Mouse (Mus musculus): ENCODE data around the gene Mybpc2.

Mybpc2 gene

DNA sequence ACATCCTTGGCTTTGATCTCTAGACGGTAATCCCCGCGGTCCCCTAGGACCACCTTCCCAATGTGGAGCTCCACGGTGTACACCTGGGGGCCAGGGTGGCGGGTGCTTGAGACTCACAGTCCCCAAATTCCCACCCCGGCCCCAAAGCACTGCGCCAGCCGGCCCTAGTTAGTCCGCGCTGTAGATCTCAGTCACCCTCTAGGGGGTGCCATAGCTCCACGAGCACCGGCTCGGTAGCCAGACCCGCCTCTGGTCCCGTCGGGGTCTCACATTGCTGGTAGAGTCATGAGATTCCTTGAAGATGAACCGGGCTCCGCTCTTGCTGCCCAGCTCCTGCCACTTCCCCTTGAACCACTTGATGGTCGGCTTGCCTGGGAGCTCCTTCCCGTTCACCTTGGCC lies 2.7 kb downstream of the Mybpc2 start:
- DNase-seq = no peak

DNA sequence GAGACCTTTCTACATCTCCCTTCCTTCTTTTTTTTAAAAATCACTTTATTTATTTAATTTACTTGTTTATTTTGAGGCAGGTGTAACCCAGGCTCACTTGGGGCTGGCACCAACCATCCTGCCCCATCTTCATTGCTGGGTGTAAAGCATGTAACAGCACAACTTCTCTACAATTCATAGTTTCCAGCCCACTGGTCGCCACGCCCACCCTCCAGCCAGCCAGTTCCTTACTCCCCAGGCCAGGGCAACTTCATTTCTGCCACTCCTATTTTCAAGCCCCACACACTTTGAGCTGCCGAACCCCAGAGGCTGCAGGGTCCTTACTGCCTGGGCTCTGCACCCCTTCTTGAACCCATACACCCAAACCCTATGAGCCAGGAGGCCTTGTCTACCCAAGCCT lies 3.5 kb downstream of the Mybpc2 start:
- DNase-seq = no peak

- DNase-seq = no peak
Observed at GRCm38 (mm10) chr7:44519240-44519913, 5.1 kb downstream of the Mybpc2 start.

DNA sequence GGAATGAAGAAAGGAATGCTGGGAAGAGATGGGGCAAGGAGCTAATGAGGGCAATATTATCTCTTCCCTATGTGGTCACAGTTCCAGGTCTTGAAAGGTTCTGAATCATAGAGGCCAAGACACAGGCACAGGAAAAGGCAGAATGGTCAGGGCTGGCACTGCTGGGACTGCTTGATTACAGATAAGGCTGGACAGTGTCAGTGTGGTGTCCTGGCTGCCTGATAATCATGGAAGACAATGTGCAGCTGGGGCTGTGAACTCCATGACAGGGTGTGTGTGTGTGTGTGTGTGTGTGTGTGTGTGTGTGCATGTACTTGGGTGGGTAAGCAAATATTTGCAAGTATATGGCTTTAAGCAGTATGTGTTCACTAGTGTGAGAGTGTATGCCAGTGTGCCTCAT lies 17.0 kb downstream of the Mybpc2 start:
- DNase-seq = no peak

- DNase-seq = peak; percentile 57
Observed at GRCm38 (mm10) chr7:44501563-44502115, 22.8 kb downstream of the Mybpc2 start.

DNA sequence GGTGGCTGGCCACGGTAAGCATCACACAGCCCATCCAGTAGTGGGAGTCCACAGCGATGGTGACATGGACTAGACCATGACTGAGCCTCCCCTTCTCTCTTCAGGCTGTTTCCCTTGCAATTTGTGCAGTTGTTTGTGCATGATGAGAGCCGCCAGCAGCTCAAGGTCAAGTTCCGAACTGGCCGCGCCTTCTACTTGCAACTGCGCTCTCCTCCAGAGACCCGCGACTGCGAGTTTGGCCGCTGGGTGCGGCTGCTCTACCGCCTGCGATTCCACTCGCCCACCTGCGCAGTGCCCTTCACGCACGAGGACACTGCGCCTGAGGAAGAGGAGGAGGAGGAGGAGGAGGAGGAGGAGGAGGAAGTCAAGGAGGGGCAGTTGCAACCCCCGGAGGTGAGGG lies 24.4 kb downstream of the Mybpc2 start:
- DNase-seq = no peak

GRCm38 (mm10) chr7:44498922-44499321 lies 25.5 kb downstream of the Mybpc2 start:
- DNase-seq = no peak

GRCm38 (mm10) chr7:44497361-44498055 lies 26.9 kb downstream of the Mybpc2 start:
- no peak for DNase-seq

DNA sequence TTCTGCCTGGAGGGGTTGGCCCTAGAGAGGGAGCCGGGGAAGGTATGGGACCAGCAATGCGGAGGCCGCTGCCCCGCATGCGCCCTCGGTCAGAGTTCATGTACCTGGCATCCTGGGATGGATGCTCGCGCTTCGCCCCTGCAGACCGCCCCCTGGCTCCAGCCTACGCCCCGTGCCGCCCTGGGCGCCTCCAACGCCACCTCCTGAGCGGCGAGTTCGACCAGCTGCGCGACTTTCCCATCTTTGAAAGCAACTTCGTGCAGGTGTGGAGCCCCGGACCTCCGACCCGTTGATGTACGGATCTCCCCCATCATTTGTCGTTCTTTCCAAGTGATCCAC lies 27.7 kb downstream of the Mybpc2 start:
- DNase-seq = no peak

GRCm38 (mm10) chr7:44495992-44496770 lies 28.3 kb downstream of the Mybpc2 start, which contains the start of the genes Emc10 and Fam71e1:
Emc10 (minus strand) TSS chr7:44496529.
Fam71e1 (plus strand) TSS chr7:44496581.
- DNase-seq = peak; percentile 99

GRCm38 (mm10) chr7:44495086-44495485 lies 29.4 kb downstream of the Mybpc2 start:
- DNase-seq = no peak

- no peak for DNase-seq
Observed at GRCm38 (mm10) chr7:44494681-44495080, 29.8 kb downstream of the Mybpc2 start.

GRCm38 (mm10) chr7:44492166-44492826 lies 32.2 kb downstream of the Mybpc2 start:
- no peak for DNase-seq

DNA sequence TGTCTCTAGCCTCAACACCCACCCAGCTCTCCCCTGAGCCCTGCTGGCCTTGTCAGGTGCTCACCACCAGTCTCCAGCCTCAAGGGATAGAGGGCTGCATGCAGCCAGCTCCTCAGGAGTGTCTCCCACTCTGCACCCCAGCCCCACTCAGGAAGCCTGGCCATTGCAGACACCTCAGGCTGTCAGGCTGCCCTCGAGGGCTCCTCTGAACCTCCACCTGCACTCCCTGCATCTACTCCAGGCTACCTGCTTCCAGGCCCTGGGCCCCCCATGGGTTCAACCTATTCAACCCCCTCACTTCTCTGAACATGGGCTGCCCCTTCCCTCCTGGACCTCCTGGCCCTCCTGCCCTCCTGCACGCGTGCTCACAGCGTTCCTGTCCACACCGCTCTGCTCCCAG lies 33.1 kb downstream of the Mybpc2 start:
- no peak for DNase-seq

DNA sequence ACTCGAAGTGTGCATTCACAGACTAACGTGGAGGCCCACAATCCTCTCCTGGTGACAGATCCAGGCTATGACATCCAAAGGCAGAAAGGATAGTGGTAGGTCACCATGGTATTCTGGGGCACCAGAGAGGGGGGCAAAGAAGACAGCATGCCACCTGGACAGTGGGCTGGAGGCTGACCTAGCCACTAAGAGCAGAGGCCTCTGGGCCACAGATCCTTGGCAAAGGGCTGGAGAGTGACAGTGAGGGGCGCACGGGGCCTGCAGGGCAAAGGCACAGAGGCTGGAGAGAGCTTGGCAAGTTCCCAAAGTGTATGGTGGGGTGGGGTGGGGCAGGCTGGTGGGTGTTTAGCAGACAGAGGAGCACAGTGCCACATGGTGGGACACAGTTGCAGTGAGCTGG lies 34.2 kb downstream of the Mybpc2 start:
- DNase-seq = no peak

- no peak for DNase-seq
Observed at GRCm38 (mm10) chr7:44488545-44488944, 35.9 kb downstream of the Mybpc2 start.

GRCm38 (mm10) chr7:44487936-44488335 lies 36.5 kb downstream of the Mybpc2 start:
- no peak for DNase-seq

DNA sequence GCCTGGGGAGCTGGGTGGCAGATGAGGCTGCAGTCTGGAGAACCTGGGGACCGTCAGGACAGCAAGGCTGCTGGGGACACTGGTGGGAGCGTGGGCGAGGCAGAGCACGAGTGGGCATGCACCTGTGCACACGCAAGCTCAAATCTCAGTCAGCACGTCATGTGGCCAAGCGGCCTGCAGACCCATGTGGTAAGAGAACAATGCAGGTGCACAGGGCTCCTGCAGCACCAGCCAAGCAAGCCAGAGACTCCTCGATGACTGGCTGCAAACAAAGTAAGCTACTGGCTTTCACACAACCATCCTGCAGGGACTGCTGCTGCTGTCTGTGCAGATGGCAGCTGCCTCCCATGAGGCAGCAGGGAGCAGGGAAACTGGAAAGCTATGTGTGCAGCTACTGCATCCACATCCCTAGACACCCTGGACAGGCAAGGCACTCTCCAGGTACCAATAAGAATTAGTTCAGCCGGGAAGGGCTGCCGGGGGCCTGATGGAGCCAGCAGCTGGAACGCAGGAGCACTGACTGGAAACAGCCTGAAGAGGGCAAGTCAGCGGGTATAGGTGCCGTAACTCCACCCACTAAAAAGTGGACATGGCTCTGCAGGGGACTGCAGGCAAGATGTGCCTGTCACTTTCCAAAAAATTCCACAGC lies 37.4 kb downstream of the Mybpc2 start:
- DNase-seq = no peak

- no peak for DNase-seq
Observed at GRCm38 (mm10) chr7:44485572-44486195, 38.8 kb downstream of the Mybpc2 start.

DNA sequence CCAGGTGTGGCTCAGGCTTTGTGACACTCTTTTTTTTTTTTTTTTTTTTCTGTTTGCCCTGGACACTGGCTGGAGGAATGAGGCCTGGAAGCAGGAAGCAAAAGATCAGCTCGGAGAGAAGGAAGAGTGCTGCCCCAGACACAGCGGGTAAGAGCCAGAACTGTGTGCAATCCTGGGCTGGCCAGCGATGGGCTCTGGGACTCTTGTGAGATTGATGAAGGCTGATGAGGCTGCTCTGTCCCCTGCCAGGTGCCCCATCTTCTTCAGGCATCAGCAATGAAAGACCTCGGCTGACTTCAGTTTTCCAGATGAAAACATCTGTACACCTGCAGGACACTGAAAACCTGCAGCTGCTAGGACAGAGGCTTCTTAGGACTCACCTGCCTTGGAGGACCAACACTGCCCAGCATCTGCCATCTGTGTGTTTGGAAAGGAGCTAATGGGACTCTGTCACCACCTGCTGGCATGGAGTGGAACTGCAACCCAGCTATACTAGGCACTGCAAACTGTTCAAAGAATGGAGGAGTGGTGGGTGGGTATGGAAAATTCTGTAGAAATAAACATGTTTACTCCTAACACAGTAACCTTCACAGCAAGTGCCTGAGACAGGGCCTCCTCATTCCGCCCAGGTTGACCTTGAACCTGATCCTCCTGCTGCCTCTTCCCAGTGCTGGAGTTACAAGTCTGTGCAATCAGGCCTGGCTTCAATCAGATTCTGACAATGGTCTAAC lies 39.5 kb downstream of the Mybpc2 start:
- DNase-seq = peak; percentile 76

DNA sequence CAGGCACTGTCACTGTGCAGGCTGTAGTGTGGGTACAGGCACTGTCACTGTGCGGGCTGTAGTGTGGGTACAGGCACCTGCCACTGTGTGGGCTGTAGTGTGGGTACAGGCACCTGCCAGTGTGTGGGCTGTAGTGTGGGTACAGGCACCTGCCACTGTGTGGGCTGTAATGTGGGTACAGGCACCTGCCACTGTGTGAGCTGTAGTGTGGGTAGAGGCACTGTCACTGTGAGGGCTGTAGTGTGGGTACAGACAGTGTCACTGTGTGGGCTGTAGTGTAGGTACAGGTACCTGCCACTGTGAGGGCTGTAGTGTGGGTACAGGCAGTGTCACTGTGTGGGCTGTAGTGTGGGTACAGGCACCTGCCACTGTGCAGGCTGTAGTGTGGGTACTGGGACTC lies 40.3 kb downstream of the Mybpc2 start:
- no peak for DNase-seq
